In the genomic region with DNA sequence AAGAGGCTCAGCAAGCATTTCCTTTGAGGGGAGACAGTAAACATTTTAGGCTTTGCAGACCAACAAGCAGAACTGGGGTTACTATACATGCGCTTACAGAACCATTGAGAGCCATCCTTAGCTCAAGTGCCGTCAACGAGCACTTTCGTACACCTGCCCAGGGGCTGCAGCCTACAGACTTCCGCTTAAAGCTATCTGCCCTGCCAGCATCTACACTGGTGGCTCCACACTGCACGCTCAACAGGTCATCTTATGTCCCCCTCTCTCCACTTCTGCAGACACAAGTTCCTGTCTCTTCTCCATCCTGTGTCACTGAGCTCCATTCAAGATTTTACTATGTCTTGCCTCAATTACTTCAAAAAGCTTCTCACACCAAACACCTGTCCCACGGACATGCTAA, we compare ENCODE assay signal across 18 mouse cellular contexts. TPM values are rescaled to one million over a fixed set of nuclear protein-coding genes. Genes with fewer than 3 reads are reported as not detected.
"Had no signal": no experiment of that assay in that cellular context is flagged by ENCODE, and none has a peak within 500 bp of the region (broad histone marks: within the 10 kb centered on the region; RNA-seq: fewer than 3 reads in every experiment).

No protein-coding gene starts in this region.

- H3K27me3 ChIP-seq: limb, embryonic 13.5 days; midbrain, embryonic 12.5 days had no signal

- H3K9ac ChIP-seq: limb, embryonic 13.5 days; liver, embryonic 14.5 days; midbrain, embryonic 12.5 days had no signal

- H3K4me2 ChIP-seq: limb, embryonic 13.5 days; midbrain, embryonic 12.5 days had no signal

- H3K36me3 ChIP-seq: midbrain, embryonic 12.5 days had no signal

- H3K4me3 ChIP-seq: layer of hippocampus, adult 2 months; limb, embryonic 13.5 days; midbrain, embryonic 12.5 days had no signal

- H3K27ac ChIP-seq: kidney, postnatal 0 days; layer of hippocampus, adult 2 months; limb, embryonic 13.5 days; liver, embryonic 14.5 days; midbrain, embryonic 12.5 days had no signal

- H3K9me3 ChIP-seq: limb, embryonic 13.5 days; midbrain, embryonic 12.5 days had no signal

- DNase-seq: kidney, adult 9 months; kidney, postnatal 4 days; left cerebral cortex, postnatal 4 days; lung, adult 18-20 months; right cerebral cortex, adult 18-20 months; right cerebral cortex, postnatal 25 days; thymus, postnatal 36 days had no signal

RNA-seq across cellular contexts. Expression of gene Hspb3, which starts 56.1 kb away (rescaled TPM):
- total RNA-seq: liver, adult 2 months; megakaryocyte-erythroid progenitor cell, adult 5-6 weeks; midbrain, postnatal 0 days had no signal
- polyA plus RNA-seq: kidney, postnatal 0 days; liver, adult 2 months; liver, embryonic 14.5 days; midbrain, embryonic 12.5 days; small intestine, adult 2 months; stomach, embryonic 14.5 days; thymus, postnatal 0 days had no signal
